Mouse (Mus musculus): ENCODE results near the gene Zfp341.

The Zfp341 gene

GRCm38 (mm10) chr2:154613118-154614115, at the start of gene Zfp341, which contains the start of gene 4930519P11Rik:
TSS of gene Zfp341 (plus strand) at chr2:154613297.
TSS of gene 4930519P11Rik (minus strand) at chr2:154613437.
- DNase-seq (ENCODE audit: low read depth, low spot score): peak; percentile 92

- DNase-seq (ENCODE audit: low read depth, low spot score): no peak
Observed at GRCm38 (mm10) chr2:154563612-154564170, 49.4 kb upstream of the Zfp341 start.

GRCm38 (mm10) chr2:154565562-154565961, 47.5 kb upstream of the Zfp341 start:
- no peak for DNase-seq (ENCODE audit: low read depth, low spot score)

GRCm38 (mm10) chr2:154566641-154567040, 46.5 kb upstream of the Zfp341 start:
- DNase-seq (ENCODE audit: low read depth, low spot score): no peak

GRCm38 (mm10) chr2:154567766-154568165, 45.3 kb upstream of the Zfp341 start:
- DNase-seq (ENCODE audit: low read depth, low spot score): no peak

- DNase-seq (ENCODE audit: low read depth, low spot score): no peak
Observed at GRCm38 (mm10) chr2:154568329-154569070, 44.6 kb upstream of the Zfp341 start.

GRCm38 (mm10) chr2:154569071-154569748, 43.9 kb upstream of the Zfp341 start:
- DNase-seq (ENCODE audit: low read depth, low spot score): peak; percentile 45

- peak; percentile 85 for DNase-seq (ENCODE audit: low read depth, low spot score)
Observed at GRCm38 (mm10) chr2:154569836-154570286, 43.2 kb upstream of the Zfp341 start, which contains the start of gene E2f1. TSS of gene E2f1 (minus strand) at chr2:154569892.

GRCm38 (mm10) chr2:154570666-154571065, 42.4 kb upstream of the Zfp341 start:
- DNase-seq (ENCODE audit: low read depth, low spot score): no peak

GRCm38 (mm10) chr2:154571266-154571665, 41.8 kb upstream of the Zfp341 start:
- no peak for DNase-seq (ENCODE audit: low read depth, low spot score)

- DNase-seq (ENCODE audit: low read depth, low spot score): no peak
Observed at GRCm38 (mm10) chr2:154571976-154572375, 41.1 kb upstream of the Zfp341 start.

- DNase-seq (ENCODE audit: low read depth, low spot score): no peak
Observed at GRCm38 (mm10) chr2:154572996-154573395, 40.1 kb upstream of the Zfp341 start.

GRCm38 (mm10) chr2:154574271-154574670, 38.8 kb upstream of the Zfp341 start:
- DNase-seq (ENCODE audit: low read depth, low spot score): no peak

GRCm38 (mm10) chr2:154576876-154577743, 36.0 kb upstream of the Zfp341 start:
- no peak for DNase-seq (ENCODE audit: low read depth, low spot score)

- DNase-seq (ENCODE audit: low read depth, low spot score): no peak
Observed at GRCm38 (mm10) chr2:154577744-154578067, 35.4 kb upstream of the Zfp341 start.

GRCm38 (mm10) chr2:154580586-154580985, 32.5 kb upstream of the Zfp341 start:
- DNase-seq (ENCODE audit: low read depth, low spot score): peak; percentile 76

GRCm38 (mm10) chr2:154581421-154581820, 31.7 kb upstream of the Zfp341 start:
- no peak for DNase-seq (ENCODE audit: low read depth, low spot score)

- DNase-seq (ENCODE audit: low read depth, low spot score): no peak
Observed at GRCm38 (mm10) chr2:154583906-154584872, 28.9 kb upstream of the Zfp341 start.

GRCm38 (mm10) chr2:154584931-154585601, 28.0 kb upstream of the Zfp341 start:
- DNase-seq (ENCODE audit: low read depth, low spot score): no peak
